Mouse (Mus musculus): ENCODE data around the gene Gm9887.
A peak's percentile ranks its signal among the peaks of the same experiment; 100 is the strongest.

Gene Gm9887

DNA sequence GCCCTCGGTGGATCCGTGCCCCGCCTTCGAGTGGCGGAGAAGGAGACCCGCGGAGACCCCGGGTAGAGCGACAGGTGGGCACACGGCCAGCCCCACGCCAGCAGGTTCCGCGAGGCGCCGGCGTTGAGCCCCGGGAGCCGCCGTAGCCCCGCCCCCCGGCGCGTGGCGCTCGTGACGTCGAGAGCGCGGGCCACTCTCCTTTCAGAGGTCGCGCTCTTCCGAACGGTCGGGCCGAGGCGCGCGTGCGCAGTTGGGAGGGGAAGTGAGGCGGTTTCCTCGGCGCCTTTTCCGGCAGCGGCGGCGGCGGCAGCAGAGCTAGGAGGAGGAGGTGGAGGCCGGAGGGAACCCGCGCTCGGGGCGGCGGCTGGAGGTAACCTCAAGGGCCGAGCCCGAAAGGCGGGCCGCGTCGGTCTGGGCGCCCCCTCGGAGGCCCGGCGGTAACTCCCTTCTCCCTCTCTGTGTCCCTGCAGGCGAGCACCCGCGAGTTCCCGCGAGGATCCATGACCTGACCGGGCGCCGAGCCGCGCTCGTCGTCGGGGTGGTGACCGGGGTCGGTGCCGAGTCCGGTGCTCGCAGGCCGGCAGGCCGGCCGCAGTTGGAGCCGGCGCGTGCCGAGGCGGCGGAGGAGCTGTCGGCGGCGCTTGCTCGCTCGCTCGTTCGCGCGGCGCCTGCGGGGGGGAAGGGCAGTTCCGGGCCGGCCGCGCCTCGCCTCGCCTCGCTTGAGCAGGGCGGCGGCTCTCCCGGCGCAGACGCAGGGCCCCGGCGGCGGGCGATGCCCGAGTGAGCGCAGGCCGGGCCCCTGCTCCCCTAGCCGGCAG is at the start of gene Gm9887, which contains the start of gene Arf6:
Gene Gm9887, minus strand, starts transcription at position 605 of the 818 bp plus-strand sequence.
Gene Arf6, plus strand, starts transcription at position 297 of the 818 bp plus-strand sequence.
- peak; percentile 97 to 98 for DNase-seq (ENCODE audit: low spot score in 2 of 2)

DNA sequence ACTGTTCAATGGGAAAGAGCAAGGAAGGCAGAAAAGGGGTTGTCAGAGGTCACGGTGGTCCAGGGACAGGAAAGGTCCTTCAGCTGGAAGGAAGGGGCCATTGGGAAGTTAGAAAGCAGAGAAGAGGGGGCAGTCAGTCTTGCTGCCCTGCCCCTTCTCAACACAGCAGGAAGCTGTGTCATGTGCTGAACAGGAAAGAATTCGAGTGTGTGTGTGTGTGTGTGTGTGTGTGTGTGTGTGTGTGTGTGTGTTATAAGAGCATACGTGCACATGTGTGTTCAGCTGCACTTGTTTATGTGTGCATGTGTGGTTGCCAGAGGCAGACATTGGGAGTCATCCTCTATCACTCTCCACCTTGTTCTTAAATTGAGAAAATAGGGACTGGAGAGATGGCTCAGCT is 48.5 kb upstream of the Gm9887 start:
- no peak for DNase-seq (ENCODE audit: low spot score in 2 of 2)

DNA sequence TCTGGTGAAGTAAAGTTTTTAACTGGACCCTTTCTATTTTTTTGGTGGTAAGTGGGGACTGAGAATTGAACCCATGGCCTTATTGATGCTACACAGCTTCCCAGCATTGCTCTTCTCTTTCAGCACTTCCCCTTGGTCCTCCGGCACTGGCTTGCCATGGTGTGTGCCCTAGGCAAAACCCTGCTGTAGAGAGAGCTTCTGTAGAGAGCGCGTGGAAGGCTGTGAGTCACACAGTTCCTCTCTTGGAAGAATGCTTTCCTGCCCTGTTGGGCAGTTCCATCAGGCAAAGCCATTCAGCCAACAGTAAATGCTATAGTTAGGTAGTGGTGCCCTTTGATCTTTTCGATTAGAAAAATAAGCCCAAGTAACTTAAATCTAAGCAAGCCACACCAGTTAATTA is 47.3 kb upstream of the Gm9887 start:
- no peak for DNase-seq (ENCODE audit: low spot score in 2 of 2)

DNA sequence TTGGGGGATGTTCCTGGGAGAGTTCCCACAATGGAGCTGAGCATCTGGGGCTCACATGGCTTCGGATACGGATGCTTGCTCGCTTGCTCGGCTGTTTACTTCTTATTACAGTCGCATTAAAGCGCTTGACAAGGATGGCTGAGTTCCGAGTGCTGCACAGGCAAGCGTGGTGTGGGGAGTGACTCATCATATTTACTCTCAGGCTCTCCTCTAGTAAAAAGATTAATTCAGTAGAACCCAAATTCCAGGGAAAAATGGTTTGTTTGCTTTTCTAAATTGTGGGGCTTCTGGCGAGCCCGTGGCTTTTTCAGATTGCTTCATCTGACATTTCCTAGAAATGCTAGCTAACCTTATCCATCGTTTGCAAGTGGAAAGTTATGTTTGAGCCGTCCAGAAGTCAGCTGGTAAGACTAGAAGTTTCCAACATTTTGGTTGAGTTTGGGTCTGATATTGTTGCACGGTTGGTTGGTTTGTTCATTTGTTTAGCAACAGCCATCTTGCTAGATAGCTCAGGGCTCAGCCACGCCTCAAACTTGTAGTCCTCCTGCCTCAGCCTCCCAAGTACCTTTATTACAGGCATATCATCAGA is 46.9 kb upstream of the Gm9887 start:
- peak in 1 of 2 experiments; percentile 23 for DNase-seq (ENCODE audit: low spot score in 2 of 2)

DNA sequence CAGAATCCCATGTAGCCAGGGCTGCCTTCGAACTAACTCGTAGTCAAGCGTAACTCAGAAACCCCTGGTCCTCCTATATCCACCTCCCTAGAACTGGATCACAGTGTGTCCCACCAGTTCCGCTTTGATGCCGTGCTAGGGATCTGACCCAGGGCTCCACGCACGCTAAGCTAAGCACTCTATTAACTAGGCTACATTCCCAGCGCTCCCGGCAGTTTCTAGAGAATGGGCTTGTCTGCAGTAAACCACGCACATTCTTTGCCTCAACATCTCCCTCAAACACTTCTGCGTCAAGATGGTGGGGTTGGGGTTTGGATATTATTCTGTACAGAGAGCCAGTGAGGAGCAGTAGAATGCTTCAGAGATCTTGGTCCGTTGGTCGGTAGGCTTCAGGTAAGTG is 46.3 kb upstream of the Gm9887 start:
- DNase-seq (ENCODE audit: low spot score in 2 of 2) = no peak

DNA sequence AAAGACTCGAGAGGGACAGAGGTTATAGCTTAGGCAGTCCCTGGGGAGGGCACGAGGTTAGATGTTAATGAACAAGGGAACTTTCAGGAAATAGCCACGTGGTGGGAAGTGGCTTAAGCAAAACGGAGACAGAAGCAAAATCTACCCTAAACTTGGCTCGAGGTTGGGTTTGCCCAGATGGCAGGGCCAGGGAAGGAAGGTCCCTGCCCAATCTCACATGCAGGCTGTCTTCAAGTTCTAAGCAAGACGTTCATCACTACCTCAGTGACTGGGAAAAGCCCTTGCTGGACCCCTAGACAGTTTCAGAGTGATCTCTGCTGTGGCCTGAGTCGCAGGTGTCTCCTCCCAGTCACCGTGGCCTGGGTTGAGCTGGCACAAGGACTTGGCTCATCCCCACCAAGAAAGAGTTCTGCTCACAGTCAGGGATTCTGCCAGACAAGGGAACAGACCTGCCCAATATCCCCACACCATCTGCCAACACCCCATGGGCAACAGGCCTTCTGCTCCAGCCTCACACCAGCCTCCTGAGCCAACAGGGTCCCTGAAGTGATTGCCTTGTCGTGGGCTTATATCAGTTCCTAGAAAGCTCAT is 45.5 kb upstream of the Gm9887 start:
- DNase-seq (ENCODE audit: low spot score in 2 of 2) = peak in 1 of 2 experiments; percentile 11

DNA sequence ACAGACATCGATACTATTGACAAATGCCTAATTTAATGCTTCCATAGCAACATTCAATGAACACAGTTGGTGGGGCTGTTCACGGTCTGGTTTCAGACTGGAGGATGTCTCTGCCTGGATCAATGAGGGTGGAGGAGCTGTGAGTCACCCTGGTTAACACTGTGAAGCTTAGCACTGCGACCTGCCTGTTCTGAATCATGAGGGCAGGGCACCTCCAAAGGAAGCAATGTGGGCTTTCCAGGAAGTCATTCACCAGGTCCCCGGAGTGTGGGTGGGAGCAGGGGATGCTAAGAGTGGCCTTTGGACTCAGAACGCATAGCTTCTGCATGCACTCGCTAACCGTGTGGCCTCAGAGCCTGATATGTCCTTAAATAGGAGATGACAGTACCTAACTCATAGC is 44.5 kb upstream of the Gm9887 start:
- DNase-seq (ENCODE audit: low spot score in 2 of 2) = no peak

DNA sequence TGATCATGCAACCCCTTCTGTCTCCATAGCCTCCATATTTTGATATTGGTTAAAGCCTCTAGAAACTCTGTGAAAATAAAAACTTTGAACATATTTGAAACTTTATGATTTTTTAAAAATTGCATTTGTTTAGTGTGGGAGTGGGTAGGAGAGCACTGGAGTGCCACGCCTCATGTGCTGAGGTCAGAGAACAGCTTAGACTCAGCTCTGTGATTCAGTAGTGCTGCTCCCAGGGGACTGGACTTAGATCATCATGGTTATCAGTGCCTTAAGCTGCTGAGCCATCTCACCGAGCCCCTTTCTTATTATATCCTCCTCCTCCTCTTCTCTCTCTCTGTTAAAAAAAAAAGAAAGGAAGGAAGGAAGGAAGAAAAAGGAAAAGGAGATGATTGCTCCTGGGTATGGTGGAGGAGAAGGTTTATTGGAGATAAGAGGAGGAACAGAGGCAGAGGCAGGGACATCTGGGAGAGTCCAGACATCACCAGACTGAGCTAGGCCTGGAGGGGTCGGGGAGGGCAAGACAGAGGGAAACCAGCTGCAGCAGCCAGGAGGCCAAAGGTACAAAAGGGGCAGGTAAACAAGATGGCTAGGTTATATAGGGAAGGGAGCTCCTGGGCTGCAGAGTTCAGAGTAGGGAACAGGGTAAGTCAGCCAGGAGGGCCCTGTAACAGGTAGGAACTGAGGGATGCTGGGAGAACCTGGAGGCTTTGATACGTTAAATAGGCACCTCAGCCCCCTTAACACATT is 42.7 kb upstream of the Gm9887 start:
- DNase-seq (ENCODE audit: low spot score in 2 of 2) = peak in 1 of 2 experiments; percentile 33

DNA sequence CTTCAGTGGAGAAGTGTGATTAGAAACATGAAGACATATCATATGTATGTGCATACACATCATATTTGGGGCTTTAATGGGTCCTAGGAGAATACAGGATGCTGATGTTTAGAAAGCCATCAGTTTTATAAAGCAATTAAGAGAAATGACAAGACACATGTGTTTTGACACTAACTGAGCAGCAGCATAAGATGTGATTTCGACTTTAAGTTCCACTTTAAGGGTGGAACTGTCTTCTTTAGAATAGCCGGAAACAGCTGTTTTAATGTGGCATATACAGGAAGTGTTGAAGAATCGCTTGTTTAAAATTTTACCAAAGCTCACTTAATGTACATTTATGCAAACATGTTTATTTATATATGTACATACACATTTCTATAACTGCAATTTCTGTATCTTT is 41.0 kb upstream of the Gm9887 start:
- no peak for DNase-seq (ENCODE audit: low spot score in 2 of 2)

DNA sequence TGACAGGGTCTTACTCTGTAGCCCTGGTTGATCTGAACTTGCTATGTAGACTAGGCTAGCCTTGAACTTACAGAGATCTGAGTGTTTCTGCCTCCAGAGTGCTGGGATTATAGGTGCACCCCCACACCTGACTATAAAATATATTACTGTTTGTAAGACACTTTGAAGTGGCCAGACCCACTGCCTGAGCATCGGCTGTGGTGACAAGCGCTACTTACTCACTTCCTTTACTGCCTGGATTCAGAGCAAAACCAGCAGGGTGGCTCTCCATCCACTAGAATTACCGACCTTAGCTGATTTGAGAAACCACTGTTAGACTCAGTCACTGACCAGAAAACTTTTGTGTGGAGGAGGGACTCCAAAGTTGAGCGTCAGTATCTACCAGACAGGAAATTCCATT is 39.7 kb upstream of the Gm9887 start:
- no peak for DNase-seq (ENCODE audit: low spot score in 2 of 2)

DNA sequence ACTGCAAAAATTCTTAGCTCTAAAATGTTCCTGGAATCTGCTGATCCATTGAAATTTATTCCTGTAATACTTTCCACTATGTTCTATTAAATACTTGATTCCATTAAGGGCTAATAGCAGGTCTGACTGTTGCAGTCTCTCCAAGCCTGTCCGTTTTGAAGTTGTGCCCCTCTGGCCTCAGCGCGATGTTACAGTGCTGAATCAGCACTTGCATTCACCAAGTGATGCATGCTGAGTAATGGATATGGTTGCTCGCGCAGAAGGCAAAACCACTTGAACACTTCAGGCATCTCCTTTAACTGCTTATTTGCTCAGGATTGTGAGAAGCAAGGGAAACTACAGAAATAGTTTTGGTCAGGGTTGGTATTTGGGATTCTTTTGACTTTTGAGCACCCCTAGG is 38.5 kb upstream of the Gm9887 start:
- no peak for DNase-seq (ENCODE audit: low spot score in 2 of 2)

DNA sequence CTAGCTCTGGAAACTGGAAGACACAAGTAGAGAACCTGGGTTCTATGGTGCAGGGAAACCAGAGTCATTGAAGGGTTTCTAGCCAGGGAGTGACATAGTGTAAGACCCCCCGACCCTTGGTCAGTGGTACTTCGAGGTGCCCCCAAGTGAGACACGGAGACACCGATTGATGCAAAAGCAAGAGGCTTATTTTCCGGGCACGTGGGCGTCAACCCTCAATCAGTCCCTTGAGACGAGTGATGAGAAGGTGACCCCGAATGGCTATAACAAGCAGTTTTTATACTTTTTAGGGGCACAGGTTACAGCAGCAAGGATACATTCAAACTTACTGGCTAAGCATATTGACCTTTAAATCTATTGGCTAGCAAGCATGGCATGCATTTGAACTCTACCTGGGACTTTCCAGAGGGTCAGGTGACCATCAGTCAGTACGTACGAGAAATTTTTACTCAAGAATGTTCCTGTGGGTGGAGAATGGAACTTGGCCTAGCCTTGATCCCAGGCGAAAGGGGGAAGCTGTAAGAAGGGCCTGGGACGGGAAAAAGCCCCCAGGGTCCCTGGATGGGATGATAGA is 30.4 kb upstream of the Gm9887 start:
- DNase-seq (ENCODE audit: low spot score in 2 of 2) = no peak

DNA sequence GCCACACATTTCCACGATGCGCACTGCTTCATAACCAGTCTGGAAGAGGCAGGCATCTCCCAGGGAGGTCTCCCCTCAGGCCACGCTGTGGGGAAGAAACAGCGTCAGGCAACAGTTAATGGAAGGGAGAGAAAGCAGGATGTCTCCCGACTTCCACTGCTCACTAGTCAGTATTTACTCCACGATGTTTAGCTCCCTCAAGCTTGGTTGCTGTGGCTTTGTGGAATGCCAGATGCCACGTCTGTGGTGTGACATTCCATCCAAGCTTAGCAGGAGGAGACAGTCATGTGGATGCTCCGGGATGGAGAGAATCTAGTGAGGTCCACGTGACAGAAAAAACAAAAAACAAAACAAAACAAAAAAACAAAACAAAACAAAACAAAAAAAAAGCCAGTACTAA is 29.8 kb upstream of the Gm9887 start:
- no peak for DNase-seq (ENCODE audit: low spot score in 2 of 2)

DNA sequence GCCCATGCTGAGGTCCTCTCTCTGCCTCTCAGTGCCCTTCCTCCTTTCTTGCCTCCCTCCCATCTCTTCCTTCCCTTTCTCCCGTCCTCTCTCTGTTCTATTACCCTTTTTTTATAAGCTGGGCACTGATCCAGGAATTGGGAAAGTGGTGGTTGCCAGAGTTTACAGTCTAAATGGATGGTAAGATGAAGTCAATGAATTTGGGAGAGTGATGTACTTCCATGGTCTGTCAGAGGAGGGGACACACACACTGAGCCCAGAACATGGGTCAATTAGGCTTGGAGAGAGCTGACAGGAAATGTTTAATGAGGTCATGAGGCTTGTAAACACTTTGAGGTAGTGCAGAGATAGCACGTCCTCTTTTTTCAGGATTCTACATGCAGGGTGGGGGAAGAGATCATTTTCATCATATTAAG is 28.6 kb upstream of the Gm9887 start:
- no peak for DNase-seq (ENCODE audit: low spot score in 2 of 2)

DNA sequence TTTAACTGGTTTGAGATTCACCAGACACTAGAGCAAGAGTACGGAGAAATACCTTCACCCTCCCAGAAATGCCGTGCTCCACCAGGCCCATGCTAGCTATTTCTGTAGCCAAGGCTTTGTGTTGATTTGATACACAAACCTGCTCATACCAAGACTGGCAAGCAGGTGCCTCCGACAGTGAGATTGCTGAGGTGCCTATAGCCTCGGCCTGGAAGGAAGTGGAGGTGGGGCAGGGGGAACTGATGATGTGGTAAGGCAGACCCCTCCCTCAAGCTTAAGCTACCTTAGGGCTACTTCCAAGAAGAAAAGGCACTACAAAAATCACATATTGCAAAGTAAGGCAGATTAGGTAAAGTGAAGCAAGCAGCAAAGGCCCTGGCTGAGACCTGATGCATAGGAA is 28.1 kb upstream of the Gm9887 start:
- DNase-seq (ENCODE audit: low spot score in 2 of 2) = no peak

DNA sequence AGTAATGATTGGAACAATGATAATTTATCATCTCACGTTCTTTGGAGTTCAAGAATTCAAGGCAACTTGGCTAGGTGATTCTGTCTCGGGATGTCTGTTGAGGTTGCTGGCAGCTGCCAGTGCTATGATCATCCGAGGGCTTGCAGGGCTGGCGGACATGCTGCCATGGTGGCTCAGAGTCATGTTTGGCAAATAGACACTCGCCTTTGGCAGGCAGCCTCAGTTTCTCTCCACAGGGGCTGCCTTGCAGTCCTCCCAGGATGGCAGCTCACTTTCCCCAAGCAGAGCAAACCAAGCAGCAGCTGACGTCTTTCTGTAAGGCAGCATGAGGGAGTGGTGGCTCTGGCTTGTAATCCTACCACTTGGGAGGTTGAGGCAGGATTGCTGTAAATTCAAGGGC is 22.2 kb upstream of the Gm9887 start:
- DNase-seq (ENCODE audit: low spot score in 2 of 2) = no peak

DNA sequence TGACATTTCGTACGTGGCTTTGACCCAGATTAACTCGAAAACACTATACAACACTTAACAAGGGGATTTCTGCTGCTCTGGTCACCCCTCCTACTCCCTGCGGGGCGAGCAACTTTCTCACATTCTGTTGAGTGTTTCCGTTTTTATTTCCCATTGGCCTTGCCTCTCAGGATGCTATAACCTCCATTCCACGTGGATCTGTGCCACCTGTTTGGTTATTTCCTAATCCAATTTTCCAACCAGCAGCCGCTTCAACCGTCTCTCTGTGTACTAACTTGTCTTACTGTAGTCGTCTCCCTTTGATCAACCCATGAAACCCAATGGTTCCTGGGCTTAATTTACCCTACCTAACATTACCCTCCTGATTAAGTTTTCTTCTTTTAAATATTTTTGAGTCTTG is 20.8 kb upstream of the Gm9887 start:
- no peak for DNase-seq (ENCODE audit: low spot score in 2 of 2)

DNA sequence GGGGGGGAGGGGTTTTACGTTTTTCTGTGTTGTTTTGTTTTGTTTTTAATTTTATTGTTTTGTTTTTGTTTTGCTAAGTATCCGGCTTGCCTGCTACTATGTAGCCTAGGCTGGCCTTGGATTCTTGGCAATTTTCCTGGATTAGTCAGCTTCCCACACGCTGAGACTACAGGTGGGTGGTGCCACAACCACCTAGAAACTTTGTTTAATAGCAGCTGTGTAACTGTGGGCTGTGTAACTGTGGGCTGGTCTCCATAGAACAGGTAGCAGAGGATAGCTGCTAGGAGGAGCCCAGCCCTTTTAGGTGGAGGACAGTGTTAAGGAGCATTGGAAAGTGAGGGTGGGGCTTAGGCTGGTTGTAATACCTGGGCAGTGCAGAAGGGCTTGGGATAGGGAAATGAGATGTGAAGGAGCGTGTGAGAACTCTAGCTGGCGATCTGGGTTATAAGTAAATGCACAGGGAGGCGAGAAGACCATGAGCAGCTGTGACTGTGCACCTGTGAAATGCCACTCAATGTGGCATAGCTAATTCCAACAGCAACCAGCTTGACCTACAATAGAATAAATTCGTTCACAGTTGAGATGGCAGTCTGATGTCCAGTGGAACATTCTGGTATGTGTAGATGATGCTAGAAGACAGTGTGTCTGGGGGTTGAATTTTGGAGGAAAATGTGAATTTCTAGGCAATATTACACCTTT is 17.9 kb upstream of the Gm9887 start:
- DNase-seq (ENCODE audit: low spot score in 2 of 2) = no peak

DNA sequence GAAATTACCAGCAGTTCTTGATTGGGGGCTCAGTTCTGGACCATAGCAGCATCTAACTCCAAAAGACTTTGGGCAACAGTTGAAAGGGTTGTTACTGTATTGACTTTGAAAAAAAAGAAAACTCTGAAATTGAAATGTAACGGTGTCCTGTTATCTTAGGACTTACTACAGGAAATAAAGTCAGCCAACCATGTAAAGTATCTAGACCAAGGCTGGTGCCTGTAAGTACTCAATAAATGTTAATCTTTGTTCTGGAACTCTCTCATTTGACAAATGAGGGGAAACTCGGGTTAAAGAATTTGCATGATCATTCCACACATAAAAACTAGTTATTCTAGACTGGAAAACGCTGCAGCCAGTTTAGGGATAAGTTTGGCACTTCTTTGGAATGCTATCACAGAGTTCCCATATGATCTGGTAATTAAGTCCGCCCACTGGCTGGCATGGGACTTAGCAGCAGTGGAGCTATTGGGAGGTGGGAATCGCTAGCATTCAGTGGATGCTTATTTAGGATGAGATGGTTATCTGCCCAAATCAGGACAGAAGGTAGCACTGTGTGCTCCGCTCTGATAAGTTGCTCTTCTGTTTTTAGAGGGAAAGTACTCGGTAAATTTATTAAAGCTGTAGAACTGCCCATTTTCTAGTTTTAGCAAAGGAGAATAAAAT is 17.1 kb upstream of the Gm9887 start:
- DNase-seq (ENCODE audit: low spot score in 2 of 2) = no peak

DNA sequence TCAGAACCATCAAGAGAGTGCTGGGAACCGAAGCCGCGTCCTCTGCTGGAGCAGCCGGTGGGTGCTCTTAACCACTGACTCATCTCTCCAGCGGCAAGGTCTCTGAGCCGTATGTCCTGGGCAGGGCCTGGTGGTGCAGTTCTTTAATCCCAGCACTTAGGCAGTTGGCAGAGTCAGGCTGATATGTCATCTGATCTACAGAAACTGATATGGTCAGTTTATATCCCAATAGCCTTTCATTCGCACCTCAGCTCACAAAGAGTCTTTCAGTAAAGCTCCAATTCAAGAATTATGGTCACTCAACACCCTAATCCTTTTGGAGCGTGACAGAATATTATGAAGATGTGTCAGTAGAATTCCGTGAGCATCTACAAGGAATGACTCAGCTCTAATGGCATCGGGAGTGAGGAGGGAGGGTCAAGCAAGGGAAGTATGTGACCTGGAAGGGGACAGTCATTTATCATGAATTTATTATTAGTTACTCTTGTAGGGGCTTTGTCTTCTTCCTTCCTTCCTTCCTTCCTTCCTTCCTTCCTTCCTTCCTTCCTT is 16.1 kb upstream of the Gm9887 start:
- DNase-seq (ENCODE audit: low spot score in 2 of 2) = no peak
